Mouse (Mus musculus): ENCODE measurements around the gene Bhlha15.

Bhlha15 gene

DNA sequence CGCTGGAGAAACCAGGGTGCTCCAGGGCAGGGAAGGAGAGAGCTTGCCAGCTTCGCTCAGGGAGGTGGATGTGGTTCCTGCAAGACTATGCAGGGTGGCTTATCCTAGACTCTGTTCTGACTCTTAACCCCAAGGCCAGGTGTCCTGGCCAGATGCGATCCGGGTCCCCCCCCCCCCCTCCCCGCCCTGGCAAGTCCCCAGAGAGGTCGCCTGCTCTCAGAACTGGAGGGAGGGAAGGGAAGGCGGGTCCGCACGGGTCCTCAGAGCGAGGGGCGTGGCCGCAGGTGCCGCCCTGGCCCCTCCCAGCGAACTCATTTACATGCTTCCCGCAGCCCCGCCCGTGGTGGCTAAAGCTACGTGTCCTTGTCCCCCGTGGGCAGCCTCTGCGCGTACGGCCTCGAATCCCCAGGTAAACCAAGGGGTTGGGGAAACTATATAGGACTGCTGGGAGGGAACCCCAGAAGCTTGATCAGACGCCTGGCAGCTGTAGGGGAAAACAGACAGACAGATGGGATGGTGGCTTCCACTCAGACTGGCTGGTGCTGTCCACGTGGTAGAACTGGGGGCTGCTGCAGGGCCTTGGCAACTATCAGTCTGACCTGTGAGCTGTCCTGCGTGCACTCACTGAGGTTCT is at the start of gene Bhlha15:
Bhlha15 (plus strand) TSS at position 337 of the 634 bp plus-strand sequence.
- DNase-seq (ENCODE audit: low read depth in 1 of 2, low spot score in 2 of 2) = no peak

DNA sequence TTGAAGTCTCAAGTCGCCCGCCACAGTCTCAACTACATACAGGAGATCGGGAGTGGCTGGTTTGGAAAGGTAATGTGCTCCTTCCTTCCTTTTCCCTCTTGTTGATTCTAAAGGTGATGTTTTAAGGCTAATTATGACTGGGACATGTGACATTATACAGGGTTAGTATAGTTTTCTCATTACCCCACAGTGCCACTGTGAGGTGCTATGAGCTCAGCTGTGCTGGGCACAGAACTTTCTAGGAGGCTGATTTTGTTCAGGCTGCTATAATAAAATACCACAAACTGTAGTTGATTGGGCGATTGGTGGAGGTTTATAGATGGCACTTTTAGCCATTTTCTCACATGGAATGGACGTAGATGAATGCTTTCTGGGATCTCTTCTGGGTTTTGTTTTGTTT is 46.6 kb upstream of the Bhlha15 start:
- DNase-seq (ENCODE audit: low read depth in 1 of 2, low spot score in 2 of 2) = no peak

GRCm38 (mm10) chr5:144146898-144147297 is 43.2 kb upstream of the Bhlha15 start:
- DNase-seq (ENCODE audit: low read depth in 1 of 2, low spot score in 2 of 2) = no peak

GRCm38 (mm10) chr5:144149530-144149929 is 40.6 kb upstream of the Bhlha15 start:
- no peak for DNase-seq (ENCODE audit: low read depth in 1 of 2, low spot score in 2 of 2)

- DNase-seq (ENCODE audit: low read depth in 1 of 2, low spot score in 2 of 2) = no peak
Observed at GRCm38 (mm10) chr5:144151270-144151669, 38.8 kb upstream of the Bhlha15 start.

GRCm38 (mm10) chr5:144154528-144154927 is 35.6 kb upstream of the Bhlha15 start:
- peak; percentile 23 to 31 for DNase-seq (ENCODE audit: low read depth in 1 of 2, low spot score in 2 of 2)

GRCm38 (mm10) chr5:144158604-144159003 is 31.5 kb upstream of the Bhlha15 start:
- DNase-seq (ENCODE audit: low read depth in 1 of 2, low spot score in 2 of 2) = no peak

DNA sequence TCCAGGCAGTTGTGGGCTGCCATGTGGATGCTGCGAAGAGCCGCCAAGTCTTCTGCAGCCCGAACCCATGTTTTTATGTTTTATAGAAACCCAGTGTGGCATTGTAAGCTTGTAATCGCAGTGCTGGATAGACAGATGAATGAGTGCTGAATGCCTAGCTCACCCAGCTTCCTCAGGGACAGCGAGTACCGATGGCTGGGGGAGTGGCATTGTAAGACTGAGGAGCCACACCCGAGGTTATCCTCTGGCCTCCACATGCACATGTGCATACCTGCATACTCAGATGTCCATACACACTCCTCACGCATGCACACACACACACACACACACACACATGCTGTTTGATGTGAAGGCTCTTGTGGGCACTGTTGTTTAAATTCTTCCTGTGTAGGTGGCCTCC is 30.9 kb upstream of the Bhlha15 start:
- no peak for DNase-seq (ENCODE audit: low read depth in 1 of 2, low spot score in 2 of 2)

GRCm38 (mm10) chr5:144162080-144162812 is 27.8 kb upstream of the Bhlha15 start:
- no peak for DNase-seq (ENCODE audit: low read depth in 1 of 2, low spot score in 2 of 2)

- DNase-seq (ENCODE audit: low read depth in 1 of 2, low spot score in 2 of 2) = no peak
Observed at GRCm38 (mm10) chr5:144162813-144163517, 27.1 kb upstream of the Bhlha15 start.

DNA sequence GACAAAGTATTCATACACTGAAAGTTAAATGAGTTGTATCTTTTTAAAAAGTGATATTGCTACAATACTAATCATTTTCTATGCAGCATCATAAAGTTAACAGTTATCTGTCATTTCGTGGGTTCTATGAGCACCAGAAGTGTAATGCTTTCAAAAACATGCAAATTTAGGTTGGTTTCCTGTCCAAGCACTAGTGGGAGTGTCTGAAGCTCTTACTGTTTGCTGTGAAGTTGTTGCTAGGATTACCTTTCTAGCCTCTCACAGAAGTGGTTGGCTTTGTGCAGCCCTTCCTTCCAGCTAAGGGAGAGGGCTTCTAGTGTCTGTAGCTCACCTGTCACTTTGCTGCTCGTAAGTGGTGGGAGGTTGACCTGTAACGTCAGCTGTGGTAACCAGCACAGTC is 24.3 kb upstream of the Bhlha15 start:
- DNase-seq (ENCODE audit: low read depth in 1 of 2, low spot score in 2 of 2) = no peak

DNA sequence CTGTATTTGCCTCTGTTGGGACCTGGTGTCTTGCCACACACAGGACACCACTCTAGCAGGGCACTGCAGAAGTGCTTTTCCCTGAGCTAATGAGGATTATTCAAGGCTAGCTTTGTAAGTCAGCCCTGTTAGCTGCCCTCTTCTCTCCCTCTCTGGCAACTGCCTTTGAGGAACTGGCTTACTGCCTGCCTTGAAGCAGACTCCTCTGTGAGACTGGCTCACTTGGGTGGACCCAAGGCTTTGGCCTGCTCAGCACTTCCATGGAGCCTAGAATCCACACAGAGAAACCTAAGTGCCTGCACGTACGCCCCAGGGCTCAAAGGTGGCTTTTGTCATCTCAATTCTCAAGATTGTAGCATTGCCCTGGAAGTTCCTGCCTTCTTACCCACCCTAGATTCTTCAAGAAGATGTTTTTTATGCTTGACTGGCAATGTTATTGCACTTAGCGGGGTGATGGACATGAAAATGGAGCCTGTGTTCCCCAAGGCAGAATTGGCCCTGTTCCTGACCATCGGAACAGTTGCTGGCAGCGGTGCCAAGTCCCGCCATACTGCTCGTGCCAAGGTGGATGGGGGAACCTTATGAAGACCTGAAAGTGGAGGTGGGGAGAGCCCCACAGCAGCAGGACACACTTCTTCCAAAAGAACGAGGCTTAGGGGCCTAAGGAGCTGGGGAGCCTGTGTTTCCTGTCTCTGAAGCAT is 20.7 kb upstream of the Bhlha15 start:
- DNase-seq (ENCODE audit: low read depth in 1 of 2, low spot score in 2 of 2) = no peak

- no peak for DNase-seq (ENCODE audit: low read depth in 1 of 2, low spot score in 2 of 2)
Observed at GRCm38 (mm10) chr5:144173648-144174047, 16.4 kb upstream of the Bhlha15 start.

DNA sequence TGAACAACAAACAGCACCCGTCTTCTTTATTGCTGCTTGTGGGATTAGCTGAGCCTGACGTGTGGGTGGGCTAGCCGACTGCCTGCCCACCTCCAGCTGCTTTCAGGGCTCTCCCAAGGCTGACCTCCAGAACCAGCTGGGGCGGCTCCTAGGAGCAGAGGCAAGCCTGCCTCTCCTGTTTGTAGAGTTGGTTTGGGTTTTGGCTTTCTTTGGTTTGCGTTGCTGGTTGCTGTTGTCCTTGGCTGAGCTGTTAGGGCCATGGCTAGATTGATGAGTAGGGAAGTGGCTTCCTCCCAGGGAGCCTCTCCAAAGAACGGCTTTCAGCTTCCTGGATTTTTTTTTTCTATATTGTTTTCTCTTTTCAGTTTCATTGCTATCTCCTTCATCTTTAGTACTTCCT is 11.9 kb upstream of the Bhlha15 start:
- no peak for DNase-seq (ENCODE audit: low read depth in 1 of 2, low spot score in 2 of 2)

GRCm38 (mm10) chr5:144181249-144181648 is 8.8 kb upstream of the Bhlha15 start:
- DNase-seq (ENCODE audit: low read depth in 1 of 2, low spot score in 2 of 2) = peak; percentile 17 to 31

DNA sequence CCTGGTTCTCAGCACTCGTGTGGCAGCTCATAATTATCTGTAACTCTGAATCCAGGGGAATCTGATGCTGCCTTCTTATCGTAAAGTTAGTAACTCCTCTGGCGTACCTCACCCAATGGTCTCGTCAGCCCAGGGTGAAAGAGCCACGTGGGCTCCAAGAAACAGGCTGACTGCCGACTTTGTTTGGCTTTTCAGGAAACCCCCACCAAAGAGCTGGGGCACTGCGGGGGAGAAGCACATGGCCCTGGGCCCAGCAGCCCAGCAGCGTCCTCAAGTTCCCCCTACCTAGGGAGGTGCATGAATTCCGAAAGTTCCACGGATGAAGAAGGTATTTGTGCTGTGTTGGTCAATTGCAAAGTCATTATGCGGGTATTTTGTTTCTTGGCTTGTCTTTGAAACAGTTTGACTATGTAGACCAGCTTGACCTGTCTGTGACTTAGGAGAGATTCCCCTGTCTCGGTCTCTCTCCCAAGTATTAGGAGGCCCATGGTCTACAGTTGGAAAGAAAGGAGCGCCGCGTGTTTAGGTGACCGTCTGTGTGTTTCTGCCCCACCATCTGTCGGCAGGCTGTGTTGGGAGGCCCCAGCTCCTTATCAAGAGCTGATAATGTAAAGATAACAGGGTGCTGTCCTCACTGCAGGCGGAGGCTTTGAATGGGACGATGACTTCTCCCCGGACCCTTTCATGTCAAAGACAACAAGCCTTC is 7.4 kb upstream of the Bhlha15 start:
- no peak for DNase-seq (ENCODE audit: low read depth in 1 of 2, low spot score in 2 of 2)

- no peak for DNase-seq (ENCODE audit: low read depth in 1 of 2, low spot score in 2 of 2)
Observed at GRCm38 (mm10) chr5:144183248-144183559, 6.9 kb upstream of the Bhlha15 start.

DNA sequence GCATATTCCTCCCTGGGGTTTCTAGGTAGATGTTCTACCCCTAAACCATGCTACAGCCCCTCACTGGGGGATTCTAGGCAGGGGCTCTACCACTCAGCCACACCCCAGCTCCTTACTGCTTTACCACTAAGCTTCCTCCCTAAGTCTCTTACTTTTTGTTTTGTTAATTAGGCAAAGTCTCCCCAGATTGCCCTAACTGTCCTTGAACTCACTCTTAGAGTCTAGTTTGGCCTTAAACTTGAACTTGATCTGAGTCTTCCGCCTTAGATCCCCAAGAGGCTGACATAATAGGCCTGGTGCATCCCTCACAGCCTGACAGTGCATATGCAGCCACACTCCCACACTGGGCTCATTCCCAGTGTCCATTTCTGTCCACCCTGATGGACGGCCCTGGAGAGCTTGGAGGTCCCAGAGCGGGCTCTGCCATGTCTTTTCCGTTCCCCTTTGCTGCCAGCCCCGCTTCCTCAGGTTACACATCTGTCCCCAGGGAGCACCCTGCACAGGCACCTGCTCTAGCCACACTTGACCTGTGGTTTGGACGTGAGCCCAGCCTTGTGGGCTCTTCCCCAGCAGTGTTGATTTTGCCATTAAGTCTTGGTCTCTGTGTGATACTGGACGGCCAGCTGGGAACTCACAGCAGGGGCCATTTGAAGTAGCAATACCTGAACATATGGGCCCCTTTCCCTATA is 6.3 kb upstream of the Bhlha15 start:
- DNase-seq (ENCODE audit: low read depth in 1 of 2, low spot score in 2 of 2) = no peak

DNA sequence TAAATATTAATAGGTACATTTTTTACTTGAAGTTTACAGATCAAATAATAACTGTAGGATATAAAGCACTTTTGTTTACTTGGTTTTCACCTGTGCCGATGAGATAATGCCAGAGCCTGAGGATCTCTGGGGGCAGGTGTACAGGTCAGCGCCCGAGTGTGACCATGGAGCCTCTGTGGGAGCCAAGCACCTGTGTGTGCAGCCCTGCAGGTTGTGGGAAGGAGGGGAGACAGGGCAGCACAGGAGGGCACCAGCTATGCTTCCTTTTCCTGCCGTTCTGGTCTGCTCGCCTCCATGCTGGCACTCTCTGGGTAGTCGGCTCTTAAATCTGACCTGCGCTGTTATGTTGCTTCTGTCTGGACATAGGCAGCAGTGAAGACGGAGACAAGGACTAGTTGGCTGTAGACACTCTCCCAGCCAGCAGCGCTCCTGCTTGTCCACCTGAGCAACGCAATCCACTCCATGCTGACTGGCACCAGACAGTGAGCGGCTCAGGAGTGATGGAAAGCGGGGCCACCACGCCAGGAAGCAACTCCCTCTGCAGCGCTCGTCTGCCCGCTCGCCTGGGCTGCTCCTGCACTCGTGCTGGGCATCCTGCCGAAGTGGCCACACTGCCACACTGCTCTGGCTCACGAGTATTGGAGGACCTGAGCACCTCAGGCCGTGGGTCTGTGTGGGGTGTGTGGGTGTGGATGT is 5.6 kb upstream of the Bhlha15 start:
- DNase-seq (ENCODE audit: low read depth in 1 of 2, low spot score in 2 of 2) = no peak

DNA sequence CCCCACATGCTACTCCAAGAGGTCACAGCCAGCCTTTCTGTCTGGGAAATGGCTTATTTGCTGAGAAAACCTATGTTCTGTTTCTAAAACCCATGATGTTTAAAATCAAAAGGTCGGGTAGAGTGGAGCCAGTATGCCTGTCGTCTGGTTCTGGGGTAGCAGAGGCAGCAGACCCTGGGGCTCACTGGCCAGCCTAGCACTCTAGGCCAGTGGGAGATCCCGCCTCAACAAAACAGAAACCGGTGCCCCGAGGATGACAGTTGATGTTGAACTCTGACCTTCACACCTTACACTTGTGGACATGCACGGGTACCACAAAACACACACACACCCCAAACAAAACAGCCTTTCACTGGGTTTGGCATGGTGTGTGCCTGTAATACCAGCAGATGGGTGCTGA is 1.7 kb upstream of the Bhlha15 start:
- no peak for DNase-seq (ENCODE audit: low read depth in 1 of 2, low spot score in 2 of 2)

All from monocyte, adult 2 months (primary cell).